Mouse (Mus musculus) kidney, postnatal 10 days (tissue): ENCODE data around the gene Glis3.

ENCODE experiments used
- DNase-seq: peaks from one replicate; pipeline ENCODE4 v3.0.0; 2021; ENCODE audit warnings: mixed read lengths

Gene Glis3

GRCm38 (mm10) chr19:28579724-28580375 lies 100.0 kb downstream of the Glis3 start:
- no peak for DNase-seq

GRCm38 (mm10) chr19:28577023-28577422 lies 102.9 kb downstream of the Glis3 start:
- no peak for DNase-seq

GRCm38 (mm10) chr19:28576619-28577018 lies 103.3 kb downstream of the Glis3 start:
- DNase-seq, result no peak

DNA sequence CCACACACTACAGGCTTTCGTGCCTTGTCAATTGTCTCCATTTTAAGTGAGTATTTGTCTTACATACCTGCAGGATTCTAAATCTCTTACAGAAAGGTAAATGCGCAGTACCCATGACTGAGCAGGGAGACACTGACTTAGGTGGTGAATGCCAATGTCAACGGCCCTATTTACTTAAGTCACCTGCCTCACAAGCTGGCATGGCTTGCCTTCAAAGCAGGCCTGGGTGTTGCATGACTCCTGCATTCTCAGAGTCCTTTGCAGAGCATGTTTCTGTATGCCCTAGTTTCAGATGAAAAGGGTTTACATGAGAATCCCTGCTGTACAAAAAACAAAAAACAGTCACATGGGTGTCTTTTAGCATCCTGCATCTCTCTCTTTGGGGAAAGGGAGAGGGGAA lies 106.2 kb downstream of the Glis3 start:
- DNase-seq, result no peak

- peak; percentile 57 for DNase-seq
These were observed 110.0 kb downstream of the Glis3 start for GRCm38 (mm10) chr19:28569856-28570255.

DNA sequence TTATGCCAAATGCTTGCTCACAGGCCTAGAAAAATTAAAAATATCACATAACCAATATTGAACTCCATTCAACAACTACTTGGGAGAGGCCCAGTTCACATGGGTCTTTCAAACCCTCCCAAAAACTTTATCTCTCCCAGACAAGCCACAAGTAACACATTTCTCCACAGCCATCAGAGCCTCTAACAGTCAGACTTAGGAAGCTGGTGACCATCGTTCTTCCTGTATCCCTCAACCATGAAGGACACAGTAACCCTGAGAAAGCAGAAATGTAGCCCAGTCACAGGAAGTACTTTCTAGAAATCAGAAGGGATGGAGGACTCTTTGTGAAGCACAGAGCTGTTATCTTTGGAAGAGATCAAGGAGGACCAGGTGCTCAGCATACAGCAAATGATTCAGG lies 112.8 kb downstream of the Glis3 start:
- DNase-seq, result no peak

- DNase-seq, result no peak
These were observed 113.3 kb downstream of the Glis3 start for GRCm38 (mm10) chr19:28566554-28566953.

DNA sequence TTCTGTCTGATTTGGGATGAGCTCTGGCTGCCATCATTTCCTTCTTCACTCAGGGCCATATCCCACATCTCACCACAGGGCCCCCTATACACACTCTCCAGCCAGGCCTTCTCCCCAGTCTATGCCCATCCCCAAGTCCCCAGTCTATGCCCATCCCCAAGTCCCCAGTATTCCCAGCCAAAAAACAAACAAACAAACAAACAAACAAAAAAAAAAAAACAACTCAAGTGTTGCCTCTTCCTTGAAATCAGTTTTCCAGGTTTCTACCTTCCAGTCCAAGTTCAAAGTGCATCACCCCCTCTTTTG lies 118.2 kb downstream of the Glis3 start:
- DNase-seq, result no peak

DNA sequence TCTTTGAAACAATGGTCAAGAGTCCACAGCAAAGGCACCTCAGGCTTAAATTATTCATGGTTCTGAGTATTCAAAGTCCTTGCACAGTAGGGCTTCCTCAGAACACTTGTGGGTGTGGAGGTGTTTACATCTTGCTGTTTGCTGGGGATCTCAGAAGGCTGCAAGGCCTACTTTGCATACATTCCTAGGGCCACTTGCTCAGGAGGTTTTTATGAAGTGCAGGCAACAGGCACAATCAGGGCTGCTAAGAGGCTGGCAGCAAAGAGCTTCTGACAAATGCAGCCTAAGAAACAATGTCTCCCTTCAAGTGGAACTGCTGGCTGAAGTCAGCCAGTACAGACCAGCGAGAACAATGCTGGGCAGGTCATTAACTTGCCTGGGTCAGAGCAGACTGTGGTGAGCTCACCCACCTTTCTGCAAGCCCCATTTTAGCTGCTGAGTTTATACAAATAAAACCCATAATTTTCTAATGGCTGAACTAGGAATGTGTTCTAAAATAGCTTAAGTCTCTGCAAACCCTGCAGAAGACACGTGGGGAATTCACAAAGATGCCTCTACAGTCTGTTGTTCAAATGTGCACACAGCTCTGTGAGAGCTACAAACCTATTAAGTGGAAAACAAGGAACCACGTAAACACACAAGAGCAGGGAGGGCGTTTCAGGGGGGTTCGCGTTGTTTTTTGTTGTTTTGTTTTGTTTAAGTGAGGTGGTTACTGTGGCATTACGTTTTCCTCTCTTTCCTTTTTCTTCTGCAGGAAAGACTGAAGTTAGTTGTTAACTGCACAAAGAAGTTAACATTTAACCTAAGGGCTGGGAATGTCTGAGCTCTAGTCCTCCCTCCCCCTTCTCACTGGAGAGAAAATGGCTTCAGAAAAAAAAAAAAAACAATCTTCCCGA lies 118.8 kb downstream of the Glis3 start:
- peak; percentile 52 for DNase-seq

- DNase-seq, result peak; percentile 69
These were observed 120.0 kb downstream of the Glis3 start for GRCm38 (mm10) chr19:28559836-28560235.

GRCm38 (mm10) chr19:28559400-28559799 lies 120.5 kb downstream of the Glis3 start:
- DNase-seq, result no peak

DNA sequence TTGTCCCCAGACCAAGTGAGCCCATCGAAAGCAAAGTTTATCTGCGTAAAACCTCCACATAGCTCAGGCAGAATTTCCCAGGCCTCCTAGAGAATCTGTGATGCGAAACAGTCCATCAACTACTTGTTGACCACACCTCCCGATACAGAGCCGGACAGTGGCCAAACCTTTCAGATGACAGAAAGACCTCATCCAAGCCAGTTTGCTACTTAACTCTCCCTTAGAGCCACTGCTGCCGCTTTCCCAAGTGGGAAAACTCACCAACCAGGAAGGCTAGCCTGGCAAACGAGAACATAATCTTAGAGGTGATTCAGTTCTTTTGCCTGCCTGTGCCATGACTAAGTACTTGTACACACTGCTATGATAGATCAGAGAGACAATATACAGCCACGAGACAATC lies 121.2 kb downstream of the Glis3 start:
- peak; percentile 38 for DNase-seq

- no peak for DNase-seq
These were observed 122.1 kb downstream of the Glis3 start for GRCm38 (mm10) chr19:28557559-28558328.

GRCm38 (mm10) chr19:28555181-28555929 lies 124.5 kb downstream of the Glis3 start:
- DNase-seq, result no peak

- DNase-seq, result no peak
These were observed 129.3 kb downstream of the Glis3 start for GRCm38 (mm10) chr19:28550611-28551010.

- no peak for DNase-seq
These were observed 132.9 kb downstream of the Glis3 start for GRCm38 (mm10) chr19:28546933-28547332.

GRCm38 (mm10) chr19:28545493-28545892 lies 134.4 kb downstream of the Glis3 start:
- DNase-seq, result no peak

GRCm38 (mm10) chr19:28538813-28539212 lies 141.1 kb downstream of the Glis3 start:
- no peak for DNase-seq

DNA sequence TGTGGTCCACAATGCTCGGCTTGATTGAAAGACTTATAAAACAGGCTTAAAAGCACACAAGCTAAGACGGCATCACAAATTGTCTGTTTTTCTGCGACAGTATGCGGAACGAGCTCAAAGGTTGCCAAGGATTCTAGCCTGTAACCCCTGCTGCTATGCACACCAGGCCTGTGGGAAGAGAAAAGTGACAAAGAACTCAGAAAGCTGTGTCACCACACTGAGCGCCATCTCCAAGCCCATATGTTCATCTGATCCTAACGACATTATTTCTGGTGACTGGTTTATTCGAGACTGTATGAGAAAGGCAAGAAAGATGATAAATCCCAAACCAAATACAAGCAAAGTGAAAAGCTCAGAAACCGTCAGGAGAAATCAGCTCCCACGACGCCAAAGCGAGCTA lies 144.9 kb downstream of the Glis3 start:
- no peak for DNase-seq

GRCm38 (mm10) chr19:28533576-28533975 lies 146.3 kb downstream of the Glis3 start:
- no peak for DNase-seq

GRCm38 (mm10) chr19:28531750-28532149 lies 148.1 kb downstream of the Glis3 start:
- DNase-seq, result no peak

GRCm38 (mm10) chr19:28530846-28531245 lies 149.0 kb downstream of the Glis3 start:
- peak; percentile 55 for DNase-seq

DNA sequence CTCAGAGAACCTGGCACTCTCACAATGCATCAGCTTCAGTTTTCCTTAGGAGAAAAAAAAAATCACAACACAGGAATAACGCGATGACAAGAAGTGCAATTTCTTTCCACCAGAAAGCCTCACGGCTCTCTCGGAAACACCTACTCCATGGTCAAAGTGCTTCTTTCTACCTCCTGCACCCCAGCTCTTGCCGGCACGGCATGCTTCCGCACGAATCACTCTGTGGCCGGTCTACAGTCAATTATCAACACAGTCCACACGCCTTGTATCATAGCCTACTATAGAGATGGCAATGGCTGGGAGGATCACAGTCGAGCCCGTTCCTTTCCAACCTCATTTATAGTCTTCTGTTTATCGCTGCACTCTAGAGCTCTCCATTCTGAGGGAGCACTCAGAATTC lies 150.9 kb downstream of the Glis3 start:
- no peak for DNase-seq
